Mouse (Mus musculus): ENCODE measurements around the gene Ripk1.

DNA sequence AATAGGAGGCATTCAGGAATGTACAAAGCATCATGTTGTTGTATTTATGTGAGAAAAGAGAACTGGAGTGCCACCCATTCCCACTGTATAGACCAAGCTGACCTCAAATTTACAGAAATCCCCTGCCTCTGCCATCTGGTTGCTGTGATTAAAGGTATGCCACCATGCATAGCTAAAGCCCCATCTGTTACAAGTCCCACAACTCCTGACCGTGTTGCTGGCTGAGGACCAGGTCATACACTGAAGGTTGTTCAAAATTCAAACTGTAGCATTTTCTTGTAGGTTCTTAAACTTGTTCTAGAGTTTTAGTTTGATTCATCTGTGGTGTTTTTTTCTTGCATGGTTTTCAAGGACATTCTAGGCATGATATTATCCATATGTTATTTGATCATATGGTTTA, 16.4 kb downstream of the Ripk1 start:
- TF ChIP-seq JUND (IDR thresholded peaks at IDR 0.05; ENCODE audit: low read depth, low read length) (no peak), TBP (IDR thresholded peaks at IDR 0.05; ENCODE audit: low read depth, low read length) (no peak), EP300 (IDR thresholded peaks at IDR 0.05; ENCODE audit: low read depth in 1 of 2, low read length in 2 of 2) (no peak)

All from MEL (cell line).